Mouse (Mus musculus): ENCODE results near the gene Cnot2. TPM values are rescaled to one million over a fixed set of nuclear protein-coding genes. Genes with fewer than 3 reads are reported as not detected.

Gene Cnot2
- polyA plus RNA-seq (2017; shearing (Covaris generic)) = 128 TPM

DNA sequence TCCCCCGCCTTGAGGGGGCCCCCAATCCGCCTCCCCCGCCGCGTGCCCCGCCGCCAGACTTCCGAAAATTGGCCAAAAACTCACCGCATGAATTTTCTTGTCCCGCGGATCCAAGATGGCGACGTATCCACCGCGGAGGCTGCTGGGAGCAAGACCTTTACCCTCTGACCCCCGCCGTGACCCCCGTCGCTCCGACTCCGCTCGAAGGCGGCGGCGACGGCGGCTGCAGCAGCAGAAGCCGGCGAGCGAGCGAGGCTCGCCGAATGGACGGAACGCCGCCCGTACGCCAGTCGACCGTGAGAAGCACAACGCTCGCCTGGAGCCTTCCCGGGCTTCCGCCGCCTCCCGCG lies at the start of gene Cnot2:
Gene Cnot2, minus strand, starts transcription at position 143 of the 350 bp plus-strand sequence.

DNA sequence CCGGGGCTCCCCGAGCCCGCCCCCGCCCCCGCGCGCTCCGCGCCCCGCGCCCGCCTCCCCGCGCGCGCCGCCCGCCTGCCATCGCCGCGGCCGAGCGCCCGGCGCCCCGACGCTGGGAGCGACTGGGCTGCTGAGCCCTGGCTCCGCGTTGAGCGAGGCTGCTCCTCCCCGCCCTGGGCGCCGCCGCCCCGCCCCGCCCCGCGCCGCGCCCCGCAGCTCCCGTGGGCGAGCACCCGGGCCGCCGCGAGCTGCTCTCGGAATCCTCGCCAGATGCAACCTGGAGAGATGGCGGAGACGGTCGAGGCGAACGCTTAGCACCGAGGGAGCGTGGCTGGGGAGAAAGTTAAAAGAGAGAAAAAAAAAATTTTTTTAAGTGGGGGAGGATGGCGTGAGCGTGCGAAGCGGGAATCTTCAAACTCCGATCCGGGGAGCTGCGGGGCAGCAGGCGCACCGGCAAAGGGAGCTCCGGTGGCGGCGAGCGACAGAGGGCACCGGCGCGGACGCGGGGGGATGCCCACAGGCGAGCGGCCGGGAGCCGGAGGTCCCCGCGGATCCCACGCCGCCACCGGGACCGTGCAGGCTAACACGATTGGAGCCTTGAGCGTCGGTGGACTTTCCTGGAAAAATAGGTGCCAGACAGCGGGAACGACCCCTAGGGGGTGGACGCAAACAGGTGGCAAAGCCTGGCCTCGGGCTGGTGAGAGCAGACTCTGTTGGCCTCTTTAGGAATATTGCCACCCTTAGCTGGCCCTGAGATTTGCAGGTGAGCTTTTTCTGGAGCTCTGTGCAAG lies 107.4 kb downstream of the Cnot2 start, which contains the start of gene Kcnmb4:
Gene Kcnmb4, minus strand, starts transcription at position 120 of the 791 bp plus-strand sequence.

Other genes with a start within 250 kb of the Cnot2 start
- 9.3 TPM for gene Kcnmb4, start 107.6 kb downstream of the Cnot2 start, polyA plus RNA-seq (2017; shearing (Covaris generic))